Mouse (Mus musculus): ENCODE data around the gene Ncln. TPM values are rescaled to one million over a fixed set of nuclear protein-coding genes. Genes with fewer than 3 reads are reported as not detected.
A peak's percentile ranks its signal among the peaks of the same experiment; 100 is the strongest.
"Not testable (repeated sequence)": the region's sequence is repeated elsewhere in the genome, so short reads cannot be mapped to it uniquely, and the experiment has no call there.

The Ncln gene
- polyA plus RNA-seq, 1 experiment, result 40.9 TPM

DNA sequence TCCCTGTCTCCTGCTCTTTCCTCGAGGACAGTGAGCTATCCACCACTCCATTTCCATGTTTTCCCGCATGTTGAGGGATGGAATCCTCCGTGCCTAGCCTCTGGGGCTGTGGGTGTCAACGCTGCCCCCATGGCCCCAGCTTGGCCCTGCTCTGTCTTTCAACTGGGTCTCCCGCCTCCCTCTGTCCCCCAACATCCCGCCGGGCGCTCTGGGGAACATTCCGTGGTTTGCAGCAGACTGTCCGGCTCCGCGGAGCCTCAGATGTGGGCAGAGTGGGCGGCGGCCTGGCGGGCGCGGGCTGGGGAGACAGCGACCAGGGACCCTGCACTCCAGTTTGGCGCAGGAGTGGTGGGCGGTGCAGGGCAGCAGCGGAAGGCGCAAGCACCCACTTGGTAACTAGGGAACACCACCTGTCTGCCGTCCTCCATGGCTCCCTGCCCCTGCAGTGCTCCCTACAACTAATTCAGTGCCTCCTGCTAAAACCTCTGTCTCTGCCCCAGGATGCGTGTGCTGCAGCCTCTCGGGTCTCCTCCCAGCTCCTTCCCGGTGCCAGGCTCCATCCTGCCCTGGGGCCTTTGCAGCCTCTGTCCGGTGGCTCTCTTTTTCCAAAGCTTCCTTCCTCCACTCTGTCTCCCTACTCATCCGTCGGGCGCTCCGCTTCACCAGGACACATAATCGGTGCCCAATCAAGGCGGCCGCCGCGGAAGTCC, 43.8 kb downstream of the Ncln start:
- Histone ChIP-seq H3K4me1 (ENCODE audit: control insufficient read depth, insufficient read depth, low read length) (no peaks in the 10 kb centered on the region), H3K27ac (ENCODE audit: insufficient read depth, low read depth, low read length) (no peak overlapping the region), H3K4me3 (ENCODE audit: insufficient read depth, low read length) (no peak overlapping the region)
- TF ChIP-seq CTCF (IDR thresholded peaks at IDR 0.05; ENCODE audit: low read depth, low read length) (no peak), POLR2A (IDR thresholded peaks at IDR 0.05; ENCODE audit: borderline replicate concordance, low read depth, low read length) (no peak)

DNA sequence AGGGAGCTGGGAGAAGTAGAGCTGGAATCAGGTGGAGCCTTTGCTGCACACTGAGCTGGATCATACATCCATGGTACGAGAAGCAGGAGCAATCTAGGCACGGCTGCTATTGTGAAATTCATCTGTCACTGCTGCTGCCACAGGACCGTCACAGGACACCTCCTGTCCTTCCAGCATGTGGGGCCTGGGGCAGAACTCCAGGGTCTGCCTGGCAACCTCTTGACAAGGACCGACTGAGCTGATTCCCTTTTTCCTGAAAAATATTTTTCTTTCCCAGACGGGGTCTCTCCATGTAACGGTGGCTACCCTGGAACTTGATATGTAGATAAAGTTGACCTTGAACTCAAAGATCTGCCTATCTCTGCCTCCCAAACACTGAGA, 44.8 kb downstream of the Ncln start:
- no peak overlapping the region for H3K27ac ChIP-seq (ENCODE audit: insufficient read depth, low read depth, low read length)
- H3K4me1 ChIP-seq (ENCODE audit: control insufficient read depth, insufficient read depth, low read length), result no peaks in the 10 kb centered on the region
- TF ChIP-seq POLR2A (IDR thresholded peaks at IDR 0.05; ENCODE audit: borderline replicate concordance, low read depth, low read length), result no peak
- TF ChIP-seq CTCF (IDR thresholded peaks at IDR 0.05; ENCODE audit: low read depth, low read length), result no peak
- H3K4me3 ChIP-seq (ENCODE audit: insufficient read depth, low read length), result no peak overlapping the region

DNA sequence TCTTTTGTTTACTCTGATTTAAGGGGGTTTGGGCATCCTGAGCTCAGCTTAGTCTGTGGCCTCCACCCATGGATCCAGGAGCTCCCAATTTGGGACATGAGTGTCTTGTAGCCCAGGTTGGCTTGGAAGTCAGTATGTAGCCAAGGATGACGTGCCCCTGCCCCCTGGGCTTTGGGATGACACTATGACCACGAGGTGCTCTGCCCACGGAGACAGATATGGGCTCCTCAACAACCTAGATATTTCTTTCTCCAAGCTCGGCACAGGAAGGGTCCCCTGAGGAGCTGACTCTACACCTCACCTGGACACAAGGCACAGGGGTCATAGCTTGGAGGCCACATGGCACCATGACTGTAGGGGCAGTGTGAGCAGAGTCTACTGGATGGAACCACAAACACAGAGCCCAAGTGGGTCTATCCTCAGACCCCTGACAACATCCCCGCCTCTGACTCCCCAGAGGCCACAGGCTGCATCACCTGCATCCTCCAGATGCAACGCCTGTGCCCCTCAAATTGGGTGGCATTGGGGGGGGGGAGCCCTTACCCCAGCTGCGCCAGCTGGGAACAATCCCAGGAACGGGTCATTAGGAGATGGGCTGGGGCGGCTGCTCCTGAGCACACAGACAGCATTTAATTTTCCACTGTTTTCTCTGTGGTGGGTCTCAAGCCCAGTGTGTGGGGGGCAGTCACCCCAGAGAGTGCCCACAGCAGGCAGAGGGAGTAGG, 45.4 kb downstream of the Ncln start:
- H3K4me1 ChIP-seq (ENCODE audit: control insufficient read depth, insufficient read depth, low read length), result no peaks in the 10 kb centered on the region
- no peak overlapping the region for H3K4me3 ChIP-seq (ENCODE audit: insufficient read depth, low read length)
- no peak for TF ChIP-seq POLR2A (IDR thresholded peaks at IDR 0.05; ENCODE audit: borderline replicate concordance, low read depth, low read length)
- TF ChIP-seq CTCF (IDR thresholded peaks at IDR 0.05; ENCODE audit: low read depth, low read length), result no peak
- no peak overlapping the region for H3K27ac ChIP-seq (ENCODE audit: insufficient read depth, low read depth, low read length)

DNA sequence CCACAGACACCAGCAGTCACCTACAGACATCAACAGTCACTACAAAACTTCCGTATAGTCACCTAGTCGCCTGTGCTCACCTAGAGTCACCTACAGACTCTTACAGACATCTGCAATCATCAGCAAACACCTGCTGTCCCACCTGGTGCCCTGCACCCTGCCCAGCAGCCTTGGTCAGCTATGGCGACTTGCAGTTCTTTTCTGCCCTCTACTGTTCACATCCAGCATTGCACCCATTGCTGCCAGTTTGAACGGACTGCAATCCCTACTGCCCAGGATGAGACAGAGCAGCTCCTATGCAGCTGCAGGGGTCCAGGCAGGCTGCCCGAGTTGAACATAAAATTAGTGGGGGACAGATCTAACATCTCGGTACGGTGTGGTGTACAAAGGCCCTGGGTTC, 46.1 kb downstream of the Ncln start:
- Histone ChIP-seq H3K4me3 (ENCODE audit: insufficient read depth, low read length) (no peak overlapping the region), H3K4me1 (ENCODE audit: control insufficient read depth, insufficient read depth, low read length) (no peaks in the 10 kb centered on the region), H3K27ac (ENCODE audit: insufficient read depth, low read depth, low read length) (no peak overlapping the region)
- TF ChIP-seq CTCF (IDR thresholded peaks at IDR 0.05; ENCODE audit: low read depth, low read length), result peak; percentile 88
- TF ChIP-seq POLR2A (IDR thresholded peaks at IDR 0.05; ENCODE audit: borderline replicate concordance, low read depth, low read length), result no peak

DNA sequence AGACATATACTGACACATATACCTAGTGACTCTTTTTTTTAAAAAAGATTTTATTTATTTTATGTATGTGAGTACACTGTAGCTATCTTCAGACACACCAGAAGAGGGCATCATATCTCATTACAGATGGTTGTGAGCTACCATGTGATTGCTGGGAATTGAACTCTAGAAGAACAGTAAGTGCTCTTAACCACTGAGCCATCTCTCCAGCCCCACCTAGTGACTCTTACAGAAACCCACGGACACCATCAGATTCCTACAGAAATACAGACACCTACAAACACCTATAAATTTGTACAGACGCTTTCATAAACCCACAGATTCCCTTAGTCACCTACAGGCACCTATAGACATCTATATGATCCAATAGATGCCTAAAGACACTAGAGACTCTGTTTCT, 50.7 kb downstream of the Ncln start:
- not testable (repeated sequence) for H3K4me1 ChIP-seq (ENCODE audit: control insufficient read depth, insufficient read depth, low read length); H3K4me3 ChIP-seq (ENCODE audit: insufficient read depth, low read length); H3K27ac ChIP-seq (ENCODE audit: insufficient read depth, low read depth, low read length)

DNA sequence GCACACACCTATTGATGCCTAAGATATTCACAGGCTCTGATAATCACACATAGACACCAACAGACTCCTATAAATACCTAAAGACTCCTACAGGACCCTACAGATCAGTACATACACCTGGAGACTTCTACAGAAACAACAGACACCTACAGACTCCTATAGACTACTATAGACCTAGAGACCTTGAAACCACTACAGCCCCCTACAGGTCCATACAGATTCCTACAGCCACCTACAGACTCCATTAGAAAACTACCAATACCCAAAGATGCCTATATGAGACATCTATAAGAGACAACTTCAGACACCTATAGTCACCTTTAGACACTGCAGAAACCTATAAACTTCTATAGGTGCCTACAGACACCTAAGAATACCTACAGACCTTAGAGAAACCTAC, 55.2 kb downstream of the Ncln start:
- Histone ChIP-seq H3K4me1 (ENCODE audit: control insufficient read depth, insufficient read depth, low read length) (peaks cover 3% of the 10 kb centered on the region; the same call in 1 of the 2 replicates), H3K27ac (ENCODE audit: insufficient read depth, low read depth, low read length) (no peak overlapping the region), H3K4me3 (ENCODE audit: insufficient read depth, low read length) (no peak overlapping the region)
- TF ChIP-seq POLR2A (IDR thresholded peaks at IDR 0.05; ENCODE audit: borderline replicate concordance, low read depth, low read length), result no peak

Other genes starting within 250 kb of the Ncln start
- gene Matk, start 243.5 kb downstream of the Ncln start, polyA plus RNA-seq (2012; ENCODE audit: insufficient read depth, insufficient read length, missing spikeins), result 10.8 and 14.4 TPM in 2 replicates
- gene Mrpl54, start 229.5 kb downstream of the Ncln start, polyA plus RNA-seq (2012; ENCODE audit: insufficient read depth, insufficient read length, missing spikeins), result 46.5 and 51.1 TPM in 2 replicates
- 34.3 and 36.1 TPM in 2 replicates for gene Apba3, start 229.4 kb downstream of the Ncln start, polyA plus RNA-seq (2012; ENCODE audit: insufficient read depth, insufficient read length, missing spikeins)
- gene Tjp3, start 204.8 kb downstream of the Ncln start, polyA plus RNA-seq (2012; ENCODE audit: insufficient read depth, insufficient read length, missing spikeins), result 9.2 and 9.8 TPM in 2 replicates
- 90.9 and 106 TPM in 2 replicates for gene Pip5k1c, start 203.4 kb downstream of the Ncln start, polyA plus RNA-seq (2012; ENCODE audit: insufficient read depth, insufficient read length, missing spikeins)
- 18.1 and 18.2 TPM in 2 replicates for gene Cactin, start 175.3 kb downstream of the Ncln start, polyA plus RNA-seq (2012; ENCODE audit: insufficient read depth, insufficient read length, missing spikeins)
- gene Tbxa2r, start 167.7 kb downstream of the Ncln start, polyA plus RNA-seq (2012; ENCODE audit: insufficient read depth, insufficient read length, missing spikeins), result not detected in 2 replicates
- not detected in 2 replicates for gene Gipc3, start 153.1 kb downstream of the Ncln start, polyA plus RNA-seq (2012; ENCODE audit: insufficient read depth, insufficient read length, missing spikeins)
- gene Hmg20b, start 145.9 kb downstream of the Ncln start, polyA plus RNA-seq (2012; ENCODE audit: insufficient read depth, insufficient read length, missing spikeins), result 52.2 and 53.3 TPM in 2 replicates
- gene Mfsd12, start 138.9 kb downstream of the Ncln start, polyA plus RNA-seq (2012; ENCODE audit: insufficient read depth, insufficient read length, missing spikeins), result 80.9 and 86.2 TPM in 2 replicates
- not detected in 2 replicates for gene 4930404N11Rik, start 130.6 kb downstream of the Ncln start, polyA plus RNA-seq (2012; ENCODE audit: insufficient read depth, insufficient read length, missing spikeins)
- gene Fzr1, start 117.9 kb downstream of the Ncln start, polyA plus RNA-seq (2012; ENCODE audit: insufficient read depth, insufficient read length, missing spikeins), result 32.6 and 35.0 TPM in 2 replicates
- gene Dohh, start 112.0 kb downstream of the Ncln start, polyA plus RNA-seq (2012; ENCODE audit: insufficient read depth, insufficient read length, missing spikeins), result 23.1 and 29.5 TPM in 2 replicates
- 0.75 and 2.2 TPM in 2 replicates for gene Gm48551, start 111.9 kb downstream of the Ncln start, polyA plus RNA-seq (2012; ENCODE audit: insufficient read depth, insufficient read length, missing spikeins)
- not detected in 2 replicates for gene Gm48552, start 107.4 kb downstream of the Ncln start, polyA plus RNA-seq (2012; ENCODE audit: insufficient read depth, insufficient read length, missing spikeins)
- gene Smim24, start 103.3 kb downstream of the Ncln start, polyA plus RNA-seq (2012; ENCODE audit: insufficient read depth, insufficient read length, missing spikeins), result 41.9 and 45.5 TPM in 2 replicates
- 31.8 and 38.6 TPM in 2 replicates for gene Nfic, start 40.8 kb downstream of the Ncln start, polyA plus RNA-seq (2012; ENCODE audit: insufficient read depth, insufficient read length, missing spikeins)
- gene Celf5, start 13.7 kb downstream of the Ncln start, polyA plus RNA-seq (2012; ENCODE audit: insufficient read depth, insufficient read length, missing spikeins), result not detected in 2 replicates
- 0.46 TPM in 1 of 2 replicates, not detected in the other for gene S1pr4, start 3.7 kb upstream of the Ncln start, polyA plus RNA-seq (2012; ENCODE audit: insufficient read depth, insufficient read length, missing spikeins)
- gene Gna15, start 27.8 kb upstream of the Ncln start, polyA plus RNA-seq (2012; ENCODE audit: insufficient read depth, insufficient read length, missing spikeins), result 23.5 and 24.2 TPM in 2 replicates
- gene Gna11, start 48.8 kb upstream of the Ncln start, polyA plus RNA-seq (2012; ENCODE audit: insufficient read depth, insufficient read length, missing spikeins), result 10.1 and 10.5 TPM in 2 replicates
- gene Aes, start 63.1 kb upstream of the Ncln start, polyA plus RNA-seq (2012; ENCODE audit: insufficient read depth, insufficient read length, missing spikeins), result 478 and 551 TPM in 2 replicates
- gene Tle2, start 78.2 kb upstream of the Ncln start, polyA plus RNA-seq (2012; ENCODE audit: insufficient read depth, insufficient read length, missing spikeins), result 17.9 and 24.5 TPM in 2 replicates
- 42.3 and 47.9 TPM in 2 replicates for gene Tle6, start 104.7 kb upstream of the Ncln start, polyA plus RNA-seq (2012; ENCODE audit: insufficient read depth, insufficient read length, missing spikeins)
- 0.67 and 0.78 TPM in 2 replicates for gene BC025920, start 109.9 kb upstream of the Ncln start, polyA plus RNA-seq (2012; ENCODE audit: insufficient read depth, insufficient read length, missing spikeins)
- gene Sirt6, start 131.4 kb upstream of the Ncln start, polyA plus RNA-seq (2012; ENCODE audit: insufficient read depth, insufficient read length, missing spikeins), result 10.9 and 13.2 TPM in 2 replicates
- gene Ankrd24, start 132.1 kb upstream of the Ncln start, polyA plus RNA-seq (2012; ENCODE audit: insufficient read depth, insufficient read length, missing spikeins), result 7.8 and 9.6 TPM in 2 replicates
- gene Gm10778, start 152.7 kb upstream of the Ncln start, polyA plus RNA-seq (2012; ENCODE audit: insufficient read depth, insufficient read length, missing spikeins), result 0.66 and 0.67 TPM in 2 replicates
- 9.4 TPM in 2 replicates for gene Zfp433, start 208.4 kb upstream of the Ncln start, polyA plus RNA-seq (2012; ENCODE audit: insufficient read depth, insufficient read length, missing spikeins)

All from bone marrow macrophage, adult 2 months (primary cell).